Mouse (Mus musculus) gastrocnemius, postnatal 36 days (tissue): ENCODE measurements around the gene Rsc1a1. TPM values are rescaled to one million over a fixed set of nuclear protein-coding genes. Genes with fewer than 3 reads are reported as not detected.

Experiments
- DNase-seq, 2 experiments: peaks; one replicate each; pipeline ENCODE4 v3.0.0; 2022
- intact Hi-C: fragments of 180-260 bp; cut with DNase I; formaldehyde crosslinking; loops from one replicate; pipeline ENCODE4 v1.15.1; 2025
- total RNA-seq, 2 experiments: library from RNA; stranded (reverse); gene quantifications; 2 replicates each; pipeline ENCODE4 v1.2.3; 2021

Gene Rsc1a1
- total RNA-seq, 2 experiments from 2014 or later: 5.2 to 9.3 TPM

- intact Hi-C loops: no loop called here
- no peak for DNase-seq
These were observed 26.4 kb downstream of the Rsc1a1 start for GRCm38 (mm10) chr4:141658846-141659484.

DNA sequence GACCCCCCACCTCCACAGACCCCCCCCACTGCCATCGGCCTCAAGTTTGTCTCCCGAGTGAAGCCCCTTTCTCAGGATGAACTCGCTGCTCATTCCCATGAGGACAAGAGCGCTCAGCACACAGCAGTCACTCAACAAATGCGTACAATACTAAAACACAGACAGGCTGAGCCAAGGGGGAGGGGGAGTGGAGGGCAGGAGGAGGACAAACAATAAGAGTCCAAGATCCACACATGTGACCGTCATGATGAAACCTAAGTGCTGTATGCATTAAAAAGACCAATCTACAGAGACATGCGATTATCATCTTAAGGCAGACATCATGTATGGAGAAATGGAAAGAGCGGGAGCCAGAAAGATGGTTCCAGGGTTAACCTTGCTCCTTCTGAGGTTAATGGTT, 28.5 kb downstream of the Rsc1a1 start:
- no peak for DNase-seq
- intact Hi-C loops: no loop called here

GRCm38 (mm10) chr4:141655908-141656608, 29.3 kb downstream of the Rsc1a1 start:
- peak; percentile 55 to 56 for DNase-seq
- intact Hi-C loops: no loop called here

DNA sequence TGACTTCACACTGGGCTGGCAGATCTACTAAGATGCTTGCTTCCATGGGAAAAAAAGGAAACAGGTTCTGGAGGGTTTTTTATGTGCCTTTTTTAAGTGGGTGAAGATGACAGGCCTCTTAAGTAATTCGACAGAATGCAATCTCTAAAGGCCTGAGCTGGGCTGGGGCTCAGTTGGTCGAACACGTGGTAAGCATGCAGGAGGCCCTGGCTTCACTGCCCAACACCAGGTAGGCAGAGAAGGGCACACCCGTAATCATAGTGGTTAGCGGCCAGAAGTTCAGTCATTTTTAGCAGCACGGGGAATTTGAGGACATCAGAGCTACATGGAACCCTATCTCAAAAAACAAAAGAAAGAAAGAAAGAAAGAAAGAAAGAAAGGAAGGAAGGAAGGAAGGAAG, 30.9 kb downstream of the Rsc1a1 start:
- intact Hi-C loops: no loop called here
- no peak for DNase-seq

DNA sequence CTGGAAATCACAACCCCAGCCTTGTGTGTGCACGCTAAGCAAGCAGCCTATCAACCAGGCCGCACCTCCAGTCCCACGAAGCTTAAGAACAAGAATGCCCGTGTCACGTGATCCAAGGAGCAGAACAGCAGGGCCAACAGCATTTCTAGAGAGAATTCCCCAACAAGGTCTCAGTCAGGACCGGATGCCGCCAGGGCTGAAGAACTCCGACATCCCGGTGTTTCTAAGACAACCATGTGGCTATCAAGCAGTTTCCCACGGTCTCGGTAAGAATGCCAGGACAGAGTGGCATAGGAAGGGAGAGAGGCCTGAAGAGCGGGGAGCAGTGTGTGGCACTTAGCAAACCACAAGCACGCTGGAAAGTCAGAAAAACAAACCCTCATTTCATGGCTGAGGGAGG, 31.6 kb downstream of the Rsc1a1 start:
- no peak for DNase-seq
- intact Hi-C loops: no loop called here

- no peak for DNase-seq
- intact Hi-C loops: no loop called here
These were observed 32.4 kb downstream of the Rsc1a1 start for GRCm38 (mm10) chr4:141653044-141653443.

GRCm38 (mm10) chr4:141651944-141652343, 33.5 kb downstream of the Rsc1a1 start:
- intact Hi-C loops: no loop called here
- no peak for DNase-seq

DNA sequence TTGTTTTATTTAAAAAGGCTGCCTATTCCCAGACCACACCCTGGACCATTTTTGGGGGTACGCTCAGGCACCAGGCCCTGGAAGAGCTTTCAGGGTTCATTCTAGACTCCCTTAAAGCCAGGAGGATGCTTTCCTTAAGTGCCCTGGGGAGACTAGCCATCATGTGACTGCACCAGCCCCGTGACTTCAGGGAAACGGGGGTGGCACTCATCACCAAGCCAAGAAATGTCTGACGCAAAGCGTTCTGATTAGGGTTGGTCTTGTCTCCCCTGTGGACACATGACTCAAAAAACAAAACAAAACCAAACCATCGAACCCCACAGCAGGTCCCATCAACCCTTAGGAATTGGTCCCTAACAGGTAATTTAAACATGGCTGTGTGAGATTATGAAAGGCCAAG, 34.1 kb downstream of the Rsc1a1 start:
- intact Hi-C loops: no loop called here
- no peak for DNase-seq

GRCm38 (mm10) chr4:141649244-141649643, 36.2 kb downstream of the Rsc1a1 start:
- no peak for DNase-seq
- intact Hi-C loops: no loop called here

GRCm38 (mm10) chr4:141648262-141648661, 37.1 kb downstream of the Rsc1a1 start:
- no peak for DNase-seq
- intact Hi-C loops: no loop called here

GRCm38 (mm10) chr4:141647187-141647586, 38.2 kb downstream of the Rsc1a1 start:
- intact Hi-C loops: no loop called here

DNA sequence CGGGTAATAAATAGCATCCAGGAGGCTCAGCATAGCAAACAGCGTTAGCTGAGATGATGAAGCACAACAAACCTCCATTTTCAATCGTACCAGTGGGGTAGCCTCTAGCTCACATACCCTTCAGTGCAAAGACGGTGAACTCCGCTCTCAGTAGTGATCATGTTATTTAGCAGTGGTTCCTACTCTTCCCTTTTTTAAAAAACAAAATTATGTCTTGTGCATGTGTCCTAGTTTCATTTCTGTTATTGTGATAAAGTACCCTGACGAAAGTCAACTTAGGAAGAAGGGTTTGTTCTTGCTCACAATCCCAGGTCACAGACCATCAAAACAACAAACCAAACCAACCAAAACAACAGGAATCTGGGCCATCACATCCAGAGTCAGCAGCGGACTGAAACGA, 39.4 kb downstream of the Rsc1a1 start:
- DNase-seq: no peak
- intact Hi-C loops: no loop called here

More at GRCm38 (mm10) chr4:141647187-141647586, 38.2 kb downstream of the Rsc1a1 start:
- DNase-seq: no peak

DNA sequence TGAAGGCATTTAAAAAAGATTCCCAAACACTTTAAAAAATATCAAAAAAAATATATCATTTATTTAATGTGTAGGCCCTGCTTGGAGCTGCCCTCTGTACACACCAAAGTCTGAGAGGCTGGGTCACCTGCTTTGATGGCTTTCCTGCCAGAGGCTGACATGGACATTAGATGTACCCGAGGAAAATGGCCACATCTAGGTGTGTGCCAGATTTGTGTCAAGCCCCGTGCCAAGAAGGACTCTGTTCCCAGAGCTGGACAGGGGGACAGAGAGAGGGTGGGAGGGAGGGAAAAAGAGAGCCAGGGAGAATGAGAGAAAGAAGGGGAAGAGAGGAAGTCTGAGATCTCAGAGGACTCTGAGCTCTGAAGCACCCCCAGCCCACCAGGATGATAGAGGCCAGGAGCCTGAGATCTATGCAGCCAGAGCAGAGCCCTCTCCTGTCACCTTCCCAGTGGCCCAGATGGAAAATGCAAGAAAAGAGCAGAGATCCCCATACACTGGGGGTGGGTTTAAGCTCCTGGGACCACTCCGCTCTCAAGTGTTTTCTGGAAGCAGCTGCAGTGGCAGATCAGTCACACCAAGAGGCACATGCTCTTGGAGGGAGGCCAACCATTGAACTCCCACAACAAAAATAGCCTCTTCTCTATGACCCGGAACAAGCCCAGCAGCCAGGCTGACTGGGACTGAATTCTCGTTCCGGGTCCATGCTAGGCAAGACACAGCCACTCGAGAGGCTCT, 42.1 kb downstream of the Rsc1a1 start:
- intact Hi-C loops: no loop called here
- peak; percentile 49 to 70 for DNase-seq

- intact Hi-C loops: no loop called here
- DNase-seq: no peak
These were observed 43.2 kb downstream of the Rsc1a1 start for GRCm38 (mm10) chr4:141641961-141642811.

DNA sequence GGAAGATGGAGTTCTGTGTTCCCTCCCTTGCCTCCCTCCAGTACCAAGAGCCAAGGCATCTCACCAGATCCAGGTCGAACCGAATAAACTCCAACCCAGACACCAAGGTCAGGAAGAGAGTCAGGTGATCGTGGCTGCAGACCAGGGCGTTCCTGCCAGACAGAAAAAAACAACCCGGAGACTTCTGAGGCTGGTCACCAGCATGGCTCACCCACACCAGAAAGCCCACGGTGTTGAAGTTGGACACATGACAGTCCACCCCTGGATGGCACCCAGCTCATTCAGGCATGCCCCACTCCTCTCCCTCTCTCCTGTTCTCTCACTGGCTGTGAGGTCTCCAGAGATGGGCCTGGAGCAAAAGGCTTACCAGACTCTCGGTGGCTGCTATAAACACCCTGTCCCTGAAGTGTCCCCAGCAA, 44.0 kb downstream of the Rsc1a1 start:
- intact Hi-C loops: no loop called here
- DNase-seq: peak in 1 of 2 experiments; percentile 41

GRCm38 (mm10) chr4:141639474-141639873, 45.9 kb downstream of the Rsc1a1 start:
- intact Hi-C loops: no loop called here
- no peak for DNase-seq

DNA sequence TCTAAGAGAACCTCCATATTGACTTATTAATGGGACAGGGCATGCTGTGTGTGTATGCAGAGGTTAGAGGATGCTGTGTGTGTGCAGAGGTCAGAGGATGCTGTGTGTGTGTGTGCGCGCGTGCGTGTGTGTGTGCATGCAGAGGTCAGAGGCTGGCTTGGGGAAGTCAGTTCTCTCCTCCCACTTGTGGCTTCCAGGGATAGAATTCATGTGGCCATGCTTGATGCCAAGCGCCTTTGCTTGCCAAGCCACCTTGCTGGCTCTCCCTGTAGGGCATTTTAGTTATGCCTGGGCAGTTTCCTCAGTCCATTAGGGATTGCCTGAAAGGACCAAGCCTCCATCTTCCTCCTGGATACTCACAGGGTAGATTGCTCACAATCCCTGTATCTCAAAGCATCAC, 48.7 kb downstream of the Rsc1a1 start:
- intact Hi-C loops: no loop called here
- no peak for DNase-seq

DNA sequence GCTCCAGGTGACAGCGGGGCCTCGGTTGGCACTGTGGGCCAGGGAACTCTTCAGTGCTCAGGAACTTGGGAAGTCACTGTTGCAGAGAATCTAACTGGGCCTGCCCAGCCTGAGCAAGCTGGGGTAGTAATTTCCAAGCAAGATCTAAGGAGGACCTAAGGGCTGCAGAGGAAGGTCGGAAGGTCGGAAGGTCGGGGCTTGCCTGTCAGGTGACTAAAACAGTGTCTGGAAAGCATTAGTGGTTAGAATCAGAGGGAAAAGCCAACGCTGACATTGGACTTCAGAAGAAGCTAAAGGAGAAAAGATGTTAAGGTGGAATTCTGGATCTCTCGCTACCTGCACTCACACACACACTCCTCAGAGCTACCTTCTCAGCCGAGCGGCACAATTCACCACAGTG, 49.4 kb downstream of the Rsc1a1 start:
- intact Hi-C loops: no loop called here
- DNase-seq: no peak
